Mouse (Mus musculus): ENCODE results near the gene Itgb2l. TPM values are rescaled to one million over a fixed set of nuclear protein-coding genes. Genes with fewer than 3 reads are reported as not detected.

Itgb2l gene
- under 1 TPM in 1 of 2 experiments, not detected in 1; 0.36 TPM for total RNA-seq (2023)

DNA sequence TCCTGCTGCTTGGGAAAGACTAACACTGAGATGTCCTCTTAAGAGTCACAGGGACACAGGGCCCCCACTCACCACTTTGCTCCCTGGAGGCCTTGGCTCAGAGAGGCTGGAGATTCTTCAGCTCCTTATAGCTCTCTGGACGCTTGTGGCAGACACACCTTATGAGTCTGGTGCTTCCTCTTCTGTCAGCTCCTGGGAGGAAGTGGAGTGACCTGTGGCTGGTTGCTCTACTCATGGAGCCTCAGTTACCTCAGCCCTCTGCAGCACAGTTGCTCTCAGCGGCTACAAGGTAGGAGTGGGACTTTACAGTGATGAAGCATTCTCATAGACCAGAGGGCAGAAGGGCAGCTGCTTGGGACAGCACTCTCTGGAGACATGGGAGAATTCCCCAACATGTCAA lies at the start of gene Itgb2l:
Gene Itgb2l (minus strand): TSS at position 152 of the 400 bp plus-strand sequence.

DNA sequence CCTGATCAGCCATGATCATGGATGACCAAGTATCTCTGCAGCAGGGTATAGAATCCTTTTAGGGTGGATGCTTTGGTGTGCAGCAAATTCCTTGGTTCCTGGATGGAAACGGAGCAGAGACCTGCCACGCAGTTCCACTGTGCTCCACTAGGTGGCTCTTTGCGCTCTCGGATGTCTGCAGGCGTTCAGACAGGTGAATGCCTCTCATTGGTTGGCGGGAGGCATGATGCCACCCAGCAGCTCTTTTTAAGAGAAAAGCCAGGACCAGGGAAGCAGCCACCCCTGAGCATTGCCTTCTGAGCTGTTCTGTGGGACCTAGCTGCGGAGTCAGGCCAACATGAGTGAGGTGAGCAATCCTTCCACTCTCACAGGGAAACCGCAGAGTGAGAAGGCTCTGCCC lies 24.0 kb upstream of the Itgb2l start, which contains the start of gene Pcp4:
Gene Pcp4 (plus strand): TSS at position 162 of the 400 bp plus-strand sequence.

Other genes starting within 250 kb of the Itgb2l start
- not detected for gene Sh3bgr, start 243.2 kb downstream of the Itgb2l start, total RNA-seq (2023)
- not detected for gene B3galt5, start 207.8 kb downstream of the Itgb2l start, total RNA-seq (2023)
- not detected for gene Pcp4, start 24.0 kb upstream of the Itgb2l start, total RNA-seq (2023)

Measured in monocyte, adult 59 days (primary cell).